ENCODE assay signal across 8 mouse cellular contexts in genomic region chr8:72240951-72241350, GRCm38 (mm10). TPM values are rescaled to one million over a fixed set of nuclear protein-coding genes. Genes with fewer than 3 reads are reported as not detected.
DNase-seq lines count a peak whose midpoint lies in the region; ATAC-seq and TF ChIP-seq lines count a peak whose summit lies in the region.

No protein-coding gene starts in this region.

- peak overlapping the region; percentile 63; the same call in 1 of the 2 replicates for H3K9ac ChIP-seq in kidney, postnatal 0 days (ENCODE audit: low read depth, low read length)
- H3K9ac ChIP-seq in heart, embryonic 16.5 days (ENCODE audit: low read length), result peak overlapping the region; percentile 79

- H3K36me3 ChIP-seq in kidney, postnatal 0 days (ENCODE audit: insufficient read depth, low read length), result 0 out of 2 replicates have a peak, but pooled peaks cover 3% of the 10 kb centered on the region
- H3K36me3 ChIP-seq in heart, embryonic 16.5 days (ENCODE audit: control insufficient read depth, insufficient read depth), result no peaks in the 10 kb centered on the region; the same call in 1 of the 2 replicates

- 59% methylated on average over 7 of the region's 7 CpGs for WGBS in kidney, postnatal 0 days
- 63% methylated on average over 7 of the region's 7 CpGs for WGBS in heart, embryonic 16.5 days

- no peak for DNase-seq in kidney, postnatal 0 days (ENCODE audit: low spot score)
- no peak for DNase-seq in kidney, postnatal 36 days
- peak; percentile 28 for DNase-seq in lung, postnatal 10 days
- no peak for DNase-seq in retina, postnatal 1 day
- DNase-seq in left cerebral cortex, adult 9 months (ENCODE audit: low spot score in 2 of 2), result no peak
- no peak for DNase-seq in gastrocnemius, postnatal 14 days

- intact Hi-C loops in gastrocnemius, postnatal 14 days (cut with DNase I; ENCODE audit: low total_unique reads), result no loop called here

- no peaks in the 10 kb centered on the region for H3K27me3 ChIP-seq in kidney, postnatal 0 days (ENCODE audit: insufficient read depth, low read length)
- H3K27me3 ChIP-seq in heart, embryonic 16.5 days (ENCODE audit: control insufficient read depth, insufficient read depth, low read length), result no peaks in the 10 kb centered on the region

- H3K4me1 ChIP-seq in kidney, postnatal 0 days (replicated peaks; ENCODE audit: insufficient read depth, low read length), result no peaks in the 10 kb centered on the region; the same call in 1 of the 2 replicates
- peaks cover 16% of the 10 kb centered on the region for H3K4me1 ChIP-seq in brown adipose tissue, adult 24 weeks (ENCODE audit: control insufficient read depth, insufficient read depth, insufficient read length, low read length)
- H3K4me1 ChIP-seq in heart, embryonic 16.5 days (ENCODE audit: control insufficient read depth, insufficient read depth, low read length), result peaks cover 5% of the 10 kb centered on the region

- peak overlapping the region; percentile 73 for H3K4me2 ChIP-seq in kidney, postnatal 0 days (ENCODE audit: low read length)
- H3K4me2 ChIP-seq in heart, embryonic 16.5 days (ENCODE audit: low read depth, low read length), result peak overlapping the region; percentile 82

- peak overlapping the region; percentile 71; the same call in 1 of the 2 replicates for H3K4me3 ChIP-seq in kidney, postnatal 0 days (replicated peaks; ENCODE audit: low read depth, low read length)
- H3K4me3 ChIP-seq in brown adipose tissue, adult 24 weeks (ENCODE audit: insufficient read depth, low read depth, low read length), result peak overlapping the region; percentile 93
- H3K4me3 ChIP-seq in heart, embryonic 16.5 days (ENCODE audit: low read length), result peak overlapping the region; percentile 93

- no peak for ATAC-seq in kidney, postnatal 0 days (replicated peaks; ENCODE audit: low FRiP score, low read depth)
- no peak for ATAC-seq in heart, embryonic 16.5 days (replicated peaks; ENCODE audit: extremely low read depth, insufficient read depth, low FRiP score)

- no peak overlapping the region for H3K27ac ChIP-seq in kidney, postnatal 0 days
- peak overlapping the region; percentile 100 for H3K27ac ChIP-seq in brown adipose tissue, adult 24 weeks (replicated peaks; ENCODE audit: low read depth, low read length)
- no peak overlapping the region for H3K27ac ChIP-seq in heart, embryonic 16.5 days (ENCODE audit: low read length)

- no peak for TF ChIP-seq CTCF in kidney, postnatal 0 days (IDR thresholded peaks at IDR 0.05; ENCODE audit: low read depth)

- no peaks in the 10 kb centered on the region for H3K9me3 ChIP-seq in kidney, postnatal 0 days (replicated peaks; ENCODE audit: low read length)
- H3K9me3 ChIP-seq in heart, embryonic 16.5 days (replicated peaks; ENCODE audit: control insufficient read depth, low read length), result no peaks in the 10 kb centered on the region

RNA-seq across cellular contexts. Expression of gene Ap1m1, which starts 1.1 kb away (rescaled TPM):
- 93.0 and 103 TPM in 2 replicates for polyA plus RNA-seq in kidney, postnatal 0 days (2015; fragmentation: Nextera tagmentation; extraction: Ambion mirVana)
- polyA plus RNA-seq in brown adipose tissue, adult 24 weeks (2012; ENCODE audit: insufficient read depth, insufficient read length, missing spikeins), result 35.6 and 49.6 TPM in 2 replicates
- 120 and 121 TPM in 2 replicates for polyA plus RNA-seq in heart, embryonic 16.5 days (2015; fragmentation: Nextera tagmentation; extraction: Ambion mirVana)
- total RNA-seq in gastrocnemius, postnatal 14 days (2021), result 10 to 100 TPM; 24.7 to 27.2 TPM

RNA-seq across cellular contexts. Expression of gene Fam32a, which starts 21.4 kb away (rescaled TPM):
- polyA plus RNA-seq in kidney, postnatal 0 days (2015; fragmentation: Nextera tagmentation; extraction: Ambion mirVana), result 72.7 and 74.4 TPM in 2 replicates
- 26.9 and 41.8 TPM in 2 replicates for polyA plus RNA-seq in brown adipose tissue, adult 24 weeks (2012; ENCODE audit: insufficient read depth, insufficient read length, missing spikeins)
- polyA plus RNA-seq in heart, embryonic 16.5 days (2015; fragmentation: Nextera tagmentation; extraction: Ambion mirVana), result 44.1 and 46.6 TPM in 2 replicates
- total RNA-seq in gastrocnemius, postnatal 14 days (2021), result 10 to 100 TPM; 10.9 to 13.4 TPM

RNA-seq across cellular contexts. Expression of gene Gm11034, which starts 27.5 kb away (rescaled TPM):
- not detected in 2 replicates for polyA plus RNA-seq in kidney, postnatal 0 days (2015; fragmentation: Nextera tagmentation; extraction: Ambion mirVana)
- not detected in 2 replicates for polyA plus RNA-seq in brown adipose tissue, adult 24 weeks (2012; ENCODE audit: insufficient read depth, insufficient read length, missing spikeins)
- not detected in 2 replicates for polyA plus RNA-seq in heart, embryonic 16.5 days (2015; fragmentation: Nextera tagmentation; extraction: Ambion mirVana)
- not detected for total RNA-seq in gastrocnemius, postnatal 14 days (2021)

RNA-seq across cellular contexts. Expression of gene Cib3, which starts 28.3 kb away (rescaled TPM):
- not detected in 2 replicates for polyA plus RNA-seq in kidney, postnatal 0 days (2015; fragmentation: Nextera tagmentation; extraction: Ambion mirVana)
- polyA plus RNA-seq in brown adipose tissue, adult 24 weeks (2012; ENCODE audit: insufficient read depth, insufficient read length, missing spikeins), result 2.0 TPM in 1 of 2 replicates, not detected in the other
- not detected in 2 replicates for polyA plus RNA-seq in heart, embryonic 16.5 days (2015; fragmentation: Nextera tagmentation; extraction: Ambion mirVana)
- total RNA-seq in gastrocnemius, postnatal 14 days (2021), result not detected

RNA-seq across cellular contexts. Expression of gene Hsh2d, which starts 51.5 kb away (rescaled TPM):
- polyA plus RNA-seq in kidney, postnatal 0 days (2015; fragmentation: Nextera tagmentation; extraction: Ambion mirVana), result 0.24 TPM in 1 of 2 replicates, not detected in the other
- polyA plus RNA-seq in brown adipose tissue, adult 24 weeks (2012; ENCODE audit: insufficient read depth, insufficient read length, missing spikeins), result not detected in 2 replicates
- 0.55 and 1.1 TPM in 2 replicates for polyA plus RNA-seq in heart, embryonic 16.5 days (2015; fragmentation: Nextera tagmentation; extraction: Ambion mirVana)
- not detected for total RNA-seq in gastrocnemius, postnatal 14 days (2021)
